Mouse (Mus musculus) urinary bladder, adult 18-20 months (tissue): ENCODE measurements around the gene Adh1.

Experiments
- DNase-seq, 2 experiments: peaks; one replicate each; pipeline ENCODE4 v3.0.0; 2022; ENCODE audit warnings: low spot score in 2 of 2, mixed read lengths in 2 of 2

Gene Adh1

GRCm38 (mm10) chr3:138241371-138241770, 19.4 kb upstream of the Adh1 start:
- DNase-seq = no peak

- DNase-seq = no peak
Observed at GRCm38 (mm10) chr3:138242021-138242726, 18.6 kb upstream of the Adh1 start.

GRCm38 (mm10) chr3:138242933-138243332, 17.9 kb upstream of the Adh1 start:
- DNase-seq = no peak

GRCm38 (mm10) chr3:138244338-138244874, 16.4 kb upstream of the Adh1 start:
- no peak for DNase-seq

GRCm38 (mm10) chr3:138246511-138247020, 14.2 kb upstream of the Adh1 start:
- no peak for DNase-seq

GRCm38 (mm10) chr3:138247241-138247640, 13.6 kb upstream of the Adh1 start:
- no peak for DNase-seq

- no peak for DNase-seq
Observed at GRCm38 (mm10) chr3:138248011-138248410, 12.8 kb upstream of the Adh1 start.

GRCm38 (mm10) chr3:138248746-138249145, 12.0 kb upstream of the Adh1 start:
- peak in 1 of 2 experiments; percentile 59 for DNase-seq

GRCm38 (mm10) chr3:138251156-138251555, 9.6 kb upstream of the Adh1 start:
- DNase-seq = no peak

- no peak for DNase-seq
Observed at GRCm38 (mm10) chr3:138254205-138254604, 6.6 kb upstream of the Adh1 start.

- DNase-seq = no peak
Observed at GRCm38 (mm10) chr3:138255366-138255765, 5.4 kb upstream of the Adh1 start.

- DNase-seq = peak in 1 of 2 experiments; percentile 51
Observed at GRCm38 (mm10) chr3:138255780-138256550, 4.8 kb upstream of the Adh1 start.

GRCm38 (mm10) chr3:138262568-138262967, 1.8 kb downstream of the Adh1 start:
- no peak for DNase-seq

GRCm38 (mm10) chr3:138263154-138263930, 2.6 kb downstream of the Adh1 start:
- DNase-seq = no peak

- DNase-seq = no peak
Observed at GRCm38 (mm10) chr3:138264648-138265047, 3.9 kb downstream of the Adh1 start.

GRCm38 (mm10) chr3:138270507-138270906, 9.7 kb downstream of the Adh1 start:
- DNase-seq = peak in 1 of 2 experiments; percentile 22

- no peak for DNase-seq
Observed at GRCm38 (mm10) chr3:138271297-138271696, 10.5 kb downstream of the Adh1 start.

GRCm38 (mm10) chr3:138273080-138273479, 12.3 kb downstream of the Adh1 start:
- no peak for DNase-seq

GRCm38 (mm10) chr3:138275100-138275499, 14.3 kb downstream of the Adh1 start:
- no peak for DNase-seq

- no peak for DNase-seq
Observed at GRCm38 (mm10) chr3:138282556-138282955, 21.8 kb downstream of the Adh1 start.

- DNase-seq = no peak
Observed at GRCm38 (mm10) chr3:138283831-138284230, 23.0 kb downstream of the Adh1 start.

- DNase-seq = no peak
Observed at GRCm38 (mm10) chr3:138285986-138286385, 25.2 kb downstream of the Adh1 start.
